Mouse (Mus musculus) hindbrain, postnatal 0 days (tissue): ENCODE results near the gene E330017A01Rik. TPM values are rescaled to one million over a fixed set of nuclear protein-coding genes. Genes with fewer than 3 reads are reported as not detected.
"Not testable (repeated sequence)": the region's sequence is repeated elsewhere in the genome, so short reads cannot be mapped to it uniquely, and the experiment has no call there.

Experiments
- ATAC-seq: fragments of 200-750 bp; cut with Nextera tagmentation; 2 replicates; pipeline ENCODE4 v1.8.0; 2017; ENCODE audit warnings: mild to moderate bottlenecking, moderate TSS enrichment, moderate library complexity
- DNase-seq: peaks from one replicate; pipeline ENCODE4 v3.0.0-alpha.2; 2015; ENCODE audit warnings: low spot score
- H3K27ac ChIP-seq: fragments of 300-500 bp; sonication (generic); 2 replicates; pipeline ENCODE4 v1.5.1; 2014; ENCODE audit warnings: mild to moderate bottlenecking
- H3K27me3 ChIP-seq: fragments of 300-500 bp; sonication (generic); 2 replicates; pipeline ENCODE4 v1.6.1; 2014; ENCODE audit warnings: low read length, mixed read lengths; ENCODE audit not compliant: insufficient read depth
- H3K36me3 ChIP-seq: fragments of 300-500 bp; sonication (generic); 2 replicates; pipeline ENCODE4 v1.6.1; 2014; ENCODE audit warnings: low read length, mixed read lengths; ENCODE audit not compliant: insufficient read depth
- H3K4me1 ChIP-seq: fragments of 300-500 bp; sonication (generic); 2 replicates; pipeline ENCODE4 v1.6.1; 2014; ENCODE audit warnings: antibody characterized with exemption, low read length, mixed read lengths; ENCODE audit not compliant: insufficient read depth
- H3K4me2 ChIP-seq: fragments of 300-500 bp; sonication (generic); 2 replicates; pipeline ENCODE4 v1.6.1; 2014; ENCODE audit warnings: low read depth, mild to moderate bottlenecking, low read length, moderate library complexity, mixed read lengths
- H3K4me3 ChIP-seq: fragments of 300-500 bp; sonication (generic); 2 replicates; pipeline ENCODE4 v1.5.1; 2014; ENCODE audit warnings: low read length
- H3K9ac ChIP-seq: fragments of 300-500 bp; sonication (generic); replicated peaks from 2 replicates; pipeline ENCODE4 v1.6.1; 2014; ENCODE audit warnings: mild to moderate bottlenecking, low read length, moderate library complexity, mixed read lengths
- H3K9me3 ChIP-seq: fragments of 300-500 bp; sonication (generic); 2 replicates; pipeline ENCODE4 v1.6.1; 2016; ENCODE audit warnings: low read length, mixed read lengths
- CTCF ChIP-seq: IDR thresholded peaks from 2 replicates; pipeline ENCODE4 v1.5.1; 2016; ENCODE audit warnings: antibody characterized with exemption, control low read depth, low read depth
- WGBS: fragments of 180-500 bp; shearing (Covaris S2); extraction: QIAGEN DNeasy Blood & Tissue Kit; methylation state at CpG from one replicate; pipeline ENCODE4 v1.1.7; 2014; 5-methylcytosine and 5-hydroxymethylcytosine counted together
- polyA plus RNA-seq: library from polyadenylated mRNA; unstranded; fragments of >200 nt; fragmentation: Nextera tagmentation; extraction: Ambion mirVana; gene quantifications from 2 replicates; pipeline ENCODE4 v1.2.1, GENCODE M21; 2015
- total RNA-seq: library from RNA; depleted of rRNA; stranded (reverse); fragments of >200 nt; gene quantifications from 2 replicates; pipeline ENCODE4 v1.2.3, GENCODE M21; 2014

Gene E330017A01Rik
- total and polyA plus RNA-seq, 2 experiments from 2014 or later = not detected

- Histone ChIP-seq H3K9ac (peak overlapping the region; percentile 85), H3K36me3 (peaks cover 19% of the 10 kb centered on the region), H3K4me3 (peak overlapping the region; percentile 98), H3K4me1 (peaks cover 9% of the 10 kb centered on the region; the same call in 1 of the 2 replicates), H3K4me2 (peak overlapping the region; percentile 85), H3K27ac (peak overlapping the region; percentile 86), H3K9me3 (no peaks in the 10 kb centered on the region), H3K27me3 (no peaks in the 10 kb centered on the region)
- TF ChIP-seq CTCF = peak; percentile 53
- DNase-seq (peak; percentile 70), ATAC-seq (peak; percentile 65)
- WGBS = 4% methylated on average over 25 of the region's 25 CpGs
Measured at GRCm38 (mm10) chr16:58670643-58671042, 32.1 kb upstream of the E330017A01Rik start.

GRCm38 (mm10) chr16:58669917-58670630 lies 31.5 kb upstream of the E330017A01Rik start, which contains the start of gene Cpox:
Cpox (plus strand) TSS chr16:58670292.
- H3K36me3 ChIP-seq = peaks cover 16% of the 10 kb centered on the region
- peak within 1 kb of the TSS; percentile 85 for H3K4me2 ChIP-seq
- peak within 1 kb of the TSS; percentile 86 for H3K27ac ChIP-seq
- ATAC-seq = peak; percentile 98
- peak; percentile 91 for DNase-seq
- no peaks in the 10 kb centered on the region for H3K9me3 ChIP-seq
- WGBS = under 1% methylated on average over 51 of the region's 51 CpGs
- TF ChIP-seq CTCF = peak; percentile 27
- H3K4me3 ChIP-seq = peak within 1 kb of the TSS; percentile 98
- H3K4me1 ChIP-seq = peaks cover 9% of the 10 kb centered on the region; the same call in 1 of the 2 replicates
- no peaks in the 10 kb centered on the region for H3K27me3 ChIP-seq
- H3K9ac ChIP-seq = peak within 1 kb of the TSS; percentile 85

GRCm38 (mm10) chr16:58669264-58669663 lies 30.7 kb upstream of the E330017A01Rik start:
- DNase-seq = no peak

GRCm38 (mm10) chr16:58668586-58668985 lies 30.0 kb upstream of the E330017A01Rik start:
- Histone ChIP-seq H3K4me1 (peaks cover 9% of the 10 kb centered on the region; the same call in 1 of the 2 replicates), H3K4me2 (no peak overlapping the region), H3K27me3 (no peaks in the 10 kb centered on the region), H3K36me3 (peaks cover under 1% of the 10 kb centered on the region; the same call in 1 of the 2 replicates), H3K27ac (no peak overlapping the region), H3K9ac (no peak overlapping the region), H3K4me3 (no peak overlapping the region), H3K9me3 (no peaks in the 10 kb centered on the region)
- no peak for DNase-seq
- ATAC-seq = no peak
- WGBS = 84% methylated on average over 3 of the region's 3 CpGs
- TF ChIP-seq CTCF = no peak

More at GRCm38 (mm10) chr16:58669264-58669663, 30.7 kb upstream of the E330017A01Rik start:
- no peak overlapping the region for H3K9ac ChIP-seq
- H3K9me3 ChIP-seq = no peaks in the 10 kb centered on the region
- peak overlapping the region; percentile 85; the same call in 1 of the 2 replicates for H3K4me2 ChIP-seq
- peaks cover 7% of the 10 kb centered on the region for H3K36me3 ChIP-seq
- H3K4me3 ChIP-seq = 0 out of 2 replicates have a peak overlapping the region, but pooled peaks have one; percentile 98
- H3K27ac ChIP-seq = no peak overlapping the region
- no peaks in the 10 kb centered on the region for H3K27me3 ChIP-seq
- H3K4me1 ChIP-seq = peaks cover 9% of the 10 kb centered on the region; the same call in 1 of the 2 replicates
- ATAC-seq = no peak
- WGBS = 52% methylated on average over 5 of the region's 5 CpGs
- TF ChIP-seq CTCF = no peak

GRCm38 (mm10) chr16:58666681-58667080 lies 28.1 kb upstream of the E330017A01Rik start:
- DNase-seq, H3K9me3 ChIP-seq, H3K27me3 ChIP-seq, H3K9ac ChIP-seq, H3K4me3 ChIP-seq, H3K27ac ChIP-seq, H3K36me3 ChIP-seq, ATAC-seq, H3K4me1 ChIP-seq, H3K4me2 ChIP-seq: not testable (repeated sequence)
- 78% methylated on average over 3 of the region's 3 CpGs for WGBS

GRCm38 (mm10) chr16:58665137-58665536 lies 26.6 kb upstream of the E330017A01Rik start:
- H3K4me2 ChIP-seq, DNase-seq, ATAC-seq: not testable (repeated sequence)

GRCm38 (mm10) chr16:58663816-58664215 lies 25.3 kb upstream of the E330017A01Rik start:
- no peak for ATAC-seq
- TF ChIP-seq CTCF = no peak
- H3K9ac ChIP-seq = no peak overlapping the region
- H3K4me3 ChIP-seq = no peak overlapping the region
- no peak overlapping the region for H3K4me2 ChIP-seq
- WGBS = 92% methylated on average over 2 of the region's 2 CpGs
- no peaks in the 10 kb centered on the region for H3K9me3 ChIP-seq
- H3K27ac ChIP-seq = no peak overlapping the region
- DNase-seq = no peak
- no peaks in the 10 kb centered on the region for H3K27me3 ChIP-seq
- H3K36me3 ChIP-seq = no peaks in the 10 kb centered on the region
- no peaks in the 10 kb centered on the region for H3K4me1 ChIP-seq

More at GRCm38 (mm10) chr16:58665137-58665536, 26.6 kb upstream of the E330017A01Rik start:
- H3K27ac ChIP-seq, H3K9ac ChIP-seq, H3K4me1 ChIP-seq, H3K27me3 ChIP-seq, H3K4me3 ChIP-seq, H3K9me3 ChIP-seq, H3K36me3 ChIP-seq: not testable (repeated sequence)
